Mouse (Mus musculus) megakaryocyte, embryonic 14.5 days (primary cell): ENCODE results near the gene Fcrlb.

Experiments
- FLI1 ChIP-seq: IDR thresholded peaks from 2 replicates; pipeline ENCODE4 v1.6.1; 2012; ENCODE audit warnings: low read length, inconsistent platforms, mixed read lengths
- GATA1 ChIP-seq: IDR thresholded peaks from 3 replicates; pipeline ENCODE4 v1.6.1; 2012; ENCODE audit warnings: mixed read lengths, low read length, inconsistent platforms, borderline replicate concordance

DNA sequence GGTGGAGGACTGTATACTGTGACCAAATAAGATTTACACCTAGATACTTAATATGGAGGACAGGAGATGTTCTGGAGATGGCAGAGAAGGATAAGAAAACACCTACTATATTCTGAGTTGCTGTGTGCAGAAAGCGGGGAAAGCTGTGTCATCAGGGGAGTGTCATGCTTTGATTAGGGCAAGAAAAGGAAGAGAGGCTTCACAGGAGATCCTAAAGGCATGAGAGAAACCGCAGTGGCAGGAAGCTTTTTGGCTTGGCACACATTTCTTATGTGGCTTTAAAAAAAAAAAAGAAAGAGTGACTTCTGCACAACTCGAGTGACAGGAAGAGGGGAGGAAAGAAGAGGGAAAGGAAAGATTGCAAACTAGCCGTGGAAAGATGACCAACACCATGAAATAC lies 49.7 kb downstream of the Fcrlb start:
- no peak for TF ChIP-seq FLI1
- TF ChIP-seq GATA1: no peak
